Mouse (Mus musculus) midbrain, embryonic 12.5 days (tissue): ENCODE data around the gene Mta1. TPM values are rescaled to one million over a fixed set of nuclear protein-coding genes. Genes with fewer than 3 reads are reported as not detected.
A peak's percentile ranks its signal among the peaks of the same experiment; 100 is the strongest.

Experiments used
- ATAC-seq: fragments of 200-750 bp; cut with Nextera tagmentation; 2 replicates; pipeline ENCODE4 v1.8.0; 2017; ENCODE audit warnings: low read depth, moderate TSS enrichment, moderate library complexity; ENCODE audit not compliant: low FRiP score
- H3K27ac ChIP-seq: fragments of 300-500 bp; sonication (generic); replicated peaks from 2 replicates; pipeline ENCODE4 v1.5.1; 2016; ENCODE audit warnings: mild to moderate bottlenecking
- H3K27me3 ChIP-seq: fragments of 300-500 bp; sonication (generic); 2 replicates; pipeline ENCODE4 v1.6.1; 2016; ENCODE audit warnings: mild to moderate bottlenecking
- H3K36me3 ChIP-seq: fragments of 300-500 bp; sonication (generic); 2 replicates; pipeline ENCODE4 v1.6.1; 2016
- H3K4me1 ChIP-seq: fragments of 300-500 bp; sonication (generic); 2 replicates; pipeline ENCODE4 v1.6.1; 2016
- H3K4me2 ChIP-seq: fragments of 300-500 bp; sonication (generic); replicated peaks from 2 replicates; pipeline ENCODE4 v1.6.1; 2016; ENCODE audit warnings: mild to moderate bottlenecking, moderate library complexity
- H3K4me3 ChIP-seq: fragments of 300-500 bp; sonication (generic); 2 replicates; pipeline ENCODE4 v1.5.1; 2016; ENCODE audit warnings: mild to moderate bottlenecking
- H3K9ac ChIP-seq: fragments of 300-500 bp; sonication (generic); replicated peaks from 2 replicates; pipeline ENCODE4 v1.6.1; 2016; ENCODE audit warnings: mild to moderate bottlenecking, moderate library complexity
- H3K9me3 ChIP-seq: fragments of 300-500 bp; sonication (generic); 2 replicates; pipeline ENCODE4 v1.6.1; 2016; ENCODE audit warnings: mild to moderate bottlenecking
- WGBS: fragments of 180-500 bp; shearing (Covaris S2); methylation state at CpG from one replicate; pipeline ENCODE4 v1.1.7; 2016; 5-methylcytosine and 5-hydroxymethylcytosine counted together
- polyA plus RNA-seq: library from polyadenylated mRNA; unstranded; fragments of >200 nt; fragmentation: Nextera tagmentation; extraction: Ambion mirVana; gene quantifications from 2 replicates; pipeline ENCODE4 v1.2.1, GENCODE M21; 2016

Mta1 gene
- polyA plus RNA-seq, 1 experiment from 2014 or later = 20.4 TPM

DNA sequence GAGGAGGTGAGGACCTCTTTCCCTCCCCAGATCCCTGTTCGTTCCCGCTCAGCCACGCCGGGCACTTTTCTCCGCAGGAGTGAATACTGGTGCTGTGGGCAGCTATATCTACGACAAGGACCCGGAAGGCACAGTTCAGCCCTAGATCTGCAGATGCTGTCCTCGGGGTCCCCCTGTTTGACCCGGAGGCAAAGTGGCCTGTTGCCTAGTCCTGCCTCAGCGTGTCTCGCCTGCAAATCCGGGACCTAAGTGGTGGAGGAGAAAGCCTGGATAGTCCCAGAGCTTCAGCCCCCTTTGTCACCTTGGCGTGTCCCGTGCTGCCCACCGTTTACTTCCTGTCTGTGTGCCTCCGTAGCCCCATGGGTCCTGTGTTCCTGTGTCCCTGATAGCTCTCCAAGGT is 46.8 kb downstream of the Mta1 start:
- H3K27ac ChIP-seq = no peak overlapping the region
- H3K9ac ChIP-seq = no peak overlapping the region
- H3K36me3 ChIP-seq = peaks cover 25% of the 10 kb centered on the region
- no peak overlapping the region for H3K4me2 ChIP-seq
- H3K27me3 ChIP-seq = peaks cover 50% of the 10 kb centered on the region
- no peaks in the 10 kb centered on the region for H3K9me3 ChIP-seq
- H3K4me1 ChIP-seq = peaks cover 47% of the 10 kb centered on the region
- H3K4me3 ChIP-seq = no peak overlapping the region
- no peak for ATAC-seq
- 91% methylated on average over 16 of the region's 16 CpGs for WGBS

GRCm38 (mm10) chr12:113145591-113145990 is 47.5 kb downstream of the Mta1 start:
- H3K9me3 ChIP-seq = no peaks in the 10 kb centered on the region
- H3K9ac ChIP-seq = no peak overlapping the region
- WGBS = 88% methylated on average over 5 of the region's 5 CpGs
- H3K27ac ChIP-seq = no peak overlapping the region
- H3K27me3 ChIP-seq = peaks cover 56% of the 10 kb centered on the region
- no peak for ATAC-seq
- H3K4me3 ChIP-seq = no peak overlapping the region
- peaks cover 25% of the 10 kb centered on the region for H3K36me3 ChIP-seq
- peaks cover 47% of the 10 kb centered on the region for H3K4me1 ChIP-seq
- H3K4me2 ChIP-seq = no peak overlapping the region

GRCm38 (mm10) chr12:113146112-113147057 is 48.3 kb downstream of the Mta1 start, which contains the start of gene Crip1:
Gene Crip1, plus strand, starts transcription at chr12:113146316.
- Histone ChIP-seq H3K36me3 (peaks cover 25% of the 10 kb centered on the region), H3K9ac (no peak within 1 kb of the TSS), H3K27me3 (peaks cover 61% of the 10 kb centered on the region), H3K4me1 (peaks cover 43% of the 10 kb centered on the region), H3K4me2 (peak within 1 kb of the TSS; percentile 29), H3K9me3 (no peaks in the 10 kb centered on the region), H3K4me3 (no peak within 1 kb of the TSS), H3K27ac (no peak within 1 kb of the TSS)
- peak; percentile 24; the same call in 1 of the 2 replicates for ATAC-seq
- 8% methylated on average over 45 of the region's 45 CpGs for WGBS

GRCm38 (mm10) chr12:113147481-113147880 is 49.4 kb downstream of the Mta1 start:
- H3K4me1 ChIP-seq = peaks cover 43% of the 10 kb centered on the region
- 89% methylated on average over 8 of the region's 8 CpGs for WGBS
- H3K27ac ChIP-seq = no peak overlapping the region
- peaks cover 25% of the 10 kb centered on the region for H3K36me3 ChIP-seq
- H3K9me3 ChIP-seq = no peaks in the 10 kb centered on the region
- H3K27me3 ChIP-seq = peaks cover 66% of the 10 kb centered on the region
- ATAC-seq = no peak
- H3K4me2 ChIP-seq = no peak overlapping the region
- H3K4me3 ChIP-seq = no peak overlapping the region
- H3K9ac ChIP-seq = no peak overlapping the region

DNA sequence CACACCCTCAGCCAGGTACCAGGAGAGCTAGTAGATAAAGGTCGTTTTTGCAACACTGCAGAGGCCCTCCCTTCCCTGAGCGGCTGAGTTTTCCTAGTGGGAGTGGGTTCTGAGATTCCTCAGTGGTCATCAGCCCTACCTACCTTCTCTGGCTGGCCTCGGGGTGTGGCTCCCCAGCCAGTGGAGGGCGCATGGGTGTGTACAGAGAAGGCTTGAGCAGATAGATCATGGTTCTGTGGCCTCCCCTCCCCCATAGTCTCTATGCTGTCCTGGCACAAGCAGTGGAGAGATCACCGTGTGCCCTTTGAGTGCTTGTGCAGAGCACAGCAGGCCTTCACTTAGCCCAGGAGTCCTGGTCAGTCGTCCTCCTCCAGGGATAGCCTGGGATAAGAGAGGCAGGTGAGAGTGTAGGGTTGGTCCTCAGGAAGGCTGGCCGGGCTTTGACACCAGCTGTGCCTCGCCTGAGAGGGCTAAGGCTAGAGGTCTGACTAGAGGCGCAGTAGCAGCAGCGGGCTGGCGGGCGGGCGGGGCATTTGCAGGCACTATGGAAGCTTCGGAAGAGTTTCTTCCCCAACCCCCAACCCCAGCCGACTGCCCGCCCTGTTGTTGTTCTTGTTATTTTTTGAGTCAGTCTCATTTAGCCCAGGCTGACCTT is 50.4 kb downstream of the Mta1 start:
- Histone ChIP-seq H3K9ac (no peak overlapping the region), H3K27ac (no peak overlapping the region), H3K9me3 (no peaks in the 10 kb centered on the region), H3K4me1 (peaks cover 33% of the 10 kb centered on the region), H3K4me2 (no peak overlapping the region), H3K36me3 (peaks cover 23% of the 10 kb centered on the region), H3K27me3 (peaks cover 76% of the 10 kb centered on the region), H3K4me3 (no peak overlapping the region)
- ATAC-seq = no peak
- 35% methylated on average over 16 of the region's 16 CpGs for WGBS

GRCm38 (mm10) chr12:113149341-113149740 is 51.3 kb downstream of the Mta1 start:
- Histone ChIP-seq H3K4me1 (peaks cover 33% of the 10 kb centered on the region), H3K27me3 (peaks cover 85% of the 10 kb centered on the region), H3K27ac (no peak overlapping the region), H3K36me3 (peaks cover 15% of the 10 kb centered on the region), H3K9me3 (no peaks in the 10 kb centered on the region), H3K9ac (no peak overlapping the region), H3K4me3 (no peak overlapping the region), H3K4me2 (no peak overlapping the region)
- 63% methylated on average over 4 of the region's 4 CpGs for WGBS
- ATAC-seq = no peak

GRCm38 (mm10) chr12:113149896-113150295 is 51.8 kb downstream of the Mta1 start:
- Histone ChIP-seq H3K36me3 (peaks cover 9% of the 10 kb centered on the region), H3K27ac (no peak overlapping the region), H3K27me3 (peaks cover 89% of the 10 kb centered on the region), H3K4me2 (no peak overlapping the region), H3K9ac (no peak overlapping the region), H3K4me3 (no peak overlapping the region), H3K9me3 (no peaks in the 10 kb centered on the region), H3K4me1 (peaks cover 34% of the 10 kb centered on the region)
- ATAC-seq = no peak
- WGBS = 97% methylated on average over 3 of the region's 3 CpGs

GRCm38 (mm10) chr12:113150591-113150990 is 52.5 kb downstream of the Mta1 start:
- H3K9me3 ChIP-seq = no peaks in the 10 kb centered on the region
- 88% methylated on average over 4 of the region's 4 CpGs for WGBS
- peaks cover 40% of the 10 kb centered on the region for H3K4me1 ChIP-seq
- no peak for ATAC-seq
- no peak overlapping the region for H3K9ac ChIP-seq
- no peak overlapping the region for H3K4me3 ChIP-seq
- no peak overlapping the region for H3K27ac ChIP-seq
- H3K27me3 ChIP-seq = peaks cover 85% of the 10 kb centered on the region
- peaks cover 2% of the 10 kb centered on the region; the same call in 1 of the 2 replicates for H3K36me3 ChIP-seq
- no peak overlapping the region for H3K4me2 ChIP-seq

GRCm38 (mm10) chr12:113151046-113151445 is 53.0 kb downstream of the Mta1 start:
- Histone ChIP-seq H3K27me3 (peaks cover 82% of the 10 kb centered on the region), H3K27ac (no peak overlapping the region), H3K4me3 (no peak overlapping the region), H3K4me2 (no peak overlapping the region), H3K9me3 (no peaks in the 10 kb centered on the region), H3K4me1 (peaks cover 41% of the 10 kb centered on the region), H3K36me3 (no peaks in the 10 kb centered on the region), H3K9ac (no peak overlapping the region)
- 75% methylated on average over 8 of the region's 8 CpGs for WGBS
- no peak for ATAC-seq

- Histone ChIP-seq H3K4me1 (peaks cover 38% of the 10 kb centered on the region), H3K36me3 (no peaks in the 10 kb centered on the region), H3K9ac (peak overlapping the region; percentile 46), H3K27me3 (peaks cover 81% of the 10 kb centered on the region), H3K4me3 (peak overlapping the region; percentile 43), H3K4me2 (peak overlapping the region; percentile 71), H3K9me3 (no peaks in the 10 kb centered on the region), H3K27ac (no peak overlapping the region)
- no peak for ATAC-seq
- under 1% methylated on average over 30 of the region's 36 CpGs for WGBS
Observed at GRCm38 (mm10) chr12:113151661-113152271, 53.7 kb downstream of the Mta1 start.

- H3K27me3 ChIP-seq = peaks cover 76% of the 10 kb centered on the region
- ATAC-seq = no peak
- H3K9me3 ChIP-seq = no peaks in the 10 kb centered on the region
- peak overlapping the region; percentile 43 for H3K4me3 ChIP-seq
- H3K4me2 ChIP-seq = peak overlapping the region; percentile 71
- H3K9ac ChIP-seq = peak overlapping the region; percentile 46
- WGBS = 24% methylated on average over 19 of the region's 19 CpGs
- H3K27ac ChIP-seq = no peak overlapping the region
- peaks cover 41% of the 10 kb centered on the region for H3K4me1 ChIP-seq
- no peaks in the 10 kb centered on the region for H3K36me3 ChIP-seq
Observed at GRCm38 (mm10) chr12:113152272-113152661, 54.2 kb downstream of the Mta1 start.
